Mouse (Mus musculus) brown adipose tissue, adult 24 weeks (tissue): Measurements from ENCODE around the gene Ahnak2. TPM values are rescaled to one million over a fixed set of nuclear protein-coding genes. Genes with fewer than 3 reads are reported as not detected.
A peak's percentile ranks its signal among the peaks of the same experiment; 100 is the strongest.

Experiments used
- H3K27ac ChIP-seq: fragments of 200-500 bp; replicated peaks from 2 replicates; pipeline ENCODE4 v1.5.1; 2012; ENCODE audit warnings: low read depth, mild to moderate bottlenecking, low read length
- H3K4me1 ChIP-seq: fragments of 200-500 bp; 2 replicates; pipeline ENCODE4 v1.6.1; 2012; ENCODE audit warnings: low read length, mixed read lengths; ENCODE audit not compliant: control insufficient read depth, insufficient read depth, insufficient read length
- H3K4me3 ChIP-seq: fragments of 200-500 bp; 2 replicates; pipeline ENCODE4 v1.5.1; 2012; ENCODE audit warnings: low read depth, mild to moderate bottlenecking, low read length, moderate library complexity; ENCODE audit not compliant: insufficient read depth
- polyA plus RNA-seq: library from polyadenylated mRNA; stranded (reverse); fragments of >200 nt; gene quantifications from 2 replicates; pipeline ENCODE4 v1.2.4, GENCODE M21; 2012; ENCODE audit not compliant: missing spikeins, insufficient read depth, insufficient read length

Ahnak2 gene
- polyA plus RNA-seq, 1 experiment, result 2.9 TPM

DNA sequence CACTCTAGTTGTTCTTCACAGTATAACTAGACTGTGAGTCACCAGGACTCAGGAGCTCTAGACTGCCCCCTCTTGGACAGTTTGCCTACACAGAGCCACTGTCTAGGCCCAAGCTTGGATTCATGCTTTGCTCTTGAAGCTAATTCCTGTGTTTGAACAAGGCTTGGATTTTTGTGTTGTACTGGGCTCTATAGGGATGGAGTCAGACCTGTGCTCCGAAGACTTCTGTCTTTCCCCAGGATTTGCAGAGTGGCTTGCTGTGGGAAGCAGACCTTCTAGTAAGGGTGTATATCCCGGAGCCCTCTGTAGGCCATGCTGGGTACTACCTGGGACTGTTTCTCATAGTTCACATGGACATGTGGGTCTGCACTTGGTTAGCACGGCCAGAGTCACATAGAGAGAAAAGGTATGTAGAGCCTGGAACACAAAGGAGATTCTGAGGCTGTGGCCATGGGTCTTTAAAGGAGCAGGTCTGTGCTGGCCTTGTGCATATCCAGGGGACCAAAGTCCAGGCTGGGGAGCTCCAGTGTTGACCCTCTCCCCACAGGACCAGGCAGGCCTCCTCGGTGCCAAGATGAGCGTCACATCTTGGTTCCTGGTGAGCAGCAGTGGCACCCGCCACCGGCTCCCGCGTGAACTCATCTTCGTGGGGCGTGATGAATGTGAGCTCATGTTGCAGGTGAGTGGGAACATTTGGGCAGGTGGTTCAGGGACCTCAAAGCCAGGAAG lies 78.2 kb downstream of the Ahnak2 start:
- H3K27ac ChIP-seq, result no peak overlapping the region
- H3K4me1 ChIP-seq, result peaks cover 4% of the 10 kb centered on the region; the same call in 1 of the 2 replicates
- no peak overlapping the region for H3K4me3 ChIP-seq

GRCm38 (mm10) chr12:112723445-112723844 lies 79.0 kb downstream of the Ahnak2 start:
- no peak overlapping the region for H3K27ac ChIP-seq
- H3K4me3 ChIP-seq, result no peak overlapping the region
- H3K4me1 ChIP-seq, result peaks cover 4% of the 10 kb centered on the region; the same call in 1 of the 2 replicates

- peak overlapping the region; percentile 68 for H3K4me3 ChIP-seq
- H3K27ac ChIP-seq, result no peak overlapping the region
- H3K4me1 ChIP-seq, result peaks cover 4% of the 10 kb centered on the region; the same call in 1 of the 2 replicates
Observed at GRCm38 (mm10) chr12:112723028-112723330, 79.5 kb downstream of the Ahnak2 start.

DNA sequence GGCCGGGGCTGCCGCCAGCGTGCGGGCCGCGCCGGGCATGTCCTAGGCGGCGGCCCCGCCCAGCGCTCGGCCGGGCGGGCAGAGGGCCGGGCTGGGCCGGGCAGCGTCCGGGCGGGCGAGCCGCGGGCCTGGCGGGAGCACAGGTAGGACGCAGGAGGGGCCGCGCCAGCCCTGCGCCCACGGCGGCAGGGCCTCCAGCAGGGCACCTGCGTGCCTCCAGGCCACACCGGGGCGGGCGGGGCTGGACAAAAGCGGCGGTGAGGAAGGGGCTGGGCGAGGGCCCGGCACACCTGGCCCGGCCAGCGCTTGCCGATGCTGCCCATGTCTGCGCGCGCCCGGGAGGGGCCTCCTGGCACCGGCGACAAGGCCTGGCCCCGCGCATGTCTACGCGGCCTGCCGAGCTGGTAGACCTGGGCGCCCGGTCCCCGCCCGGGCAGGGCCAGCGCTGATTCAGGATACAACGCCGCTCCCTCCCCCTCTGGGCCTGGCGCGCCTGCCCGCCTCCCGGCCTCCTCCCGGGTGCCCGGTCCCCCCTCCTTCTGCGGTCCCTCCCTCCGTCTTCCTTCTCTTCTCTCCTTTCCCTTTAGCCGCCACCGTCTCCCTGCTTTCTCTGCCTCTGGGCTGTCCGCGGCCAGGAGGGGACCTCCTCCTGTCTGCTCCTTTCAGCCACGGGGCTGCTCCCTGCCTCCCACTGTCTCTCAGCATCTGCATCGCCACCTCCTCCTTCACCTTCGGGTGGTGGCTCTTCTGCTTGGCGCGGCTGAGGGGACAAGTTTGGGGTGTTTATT lies 80.0 kb downstream of the Ahnak2 start:
- Histone ChIP-seq H3K4me1 (peaks cover 4% of the 10 kb centered on the region; the same call in 1 of the 2 replicates), H3K27ac (no peak overlapping the region)

More for the DNA sequence above, 80.0 kb downstream of the Ahnak2 start:
- peak overlapping the region; percentile 68 for H3K4me3 ChIP-seq

Other genes with a start within 250 kb of the Ahnak2 start
- 12.9 and 13.5 TPM in 2 replicates for gene Inf2, start 213.9 kb downstream of the Ahnak2 start, polyA plus RNA-seq
- 34.5 and 46.5 TPM in 2 replicates for gene Adssl1, start 182.6 kb downstream of the Ahnak2 start, polyA plus RNA-seq
- 36.7 and 42.7 TPM in 2 replicates for gene Siva1, start 158.0 kb downstream of the Ahnak2 start, polyA plus RNA-seq
- 31.5 and 38.8 TPM in 2 replicates for gene Akt1, start 127.8 kb downstream of the Ahnak2 start, polyA plus RNA-seq
- 0.58 and 0.75 TPM in 2 replicates for gene Zbtb42, start 123.8 kb downstream of the Ahnak2 start, polyA plus RNA-seq
- 1.6 and 1.8 TPM in 2 replicates for gene Cep170b, start 82.2 kb downstream of the Ahnak2 start, polyA plus RNA-seq
- 7.5 and 9.4 TPM in 2 replicates for gene Pld4, start 42.0 kb downstream of the Ahnak2 start, polyA plus RNA-seq
- gene Clba1, start 6.3 kb upstream of the Ahnak2 start, polyA plus RNA-seq, result 0.63 and 1.7 TPM in 2 replicates
- 3.1 and 5.5 TPM in 2 replicates for gene Cdca4, start 26.8 kb upstream of the Ahnak2 start, polyA plus RNA-seq
- not detected in 2 replicates for gene Gpr132, start 65.6 kb upstream of the Ahnak2 start, polyA plus RNA-seq
- gene Jag2, start 127.1 kb upstream of the Ahnak2 start, polyA plus RNA-seq, result 2.2 and 3.2 TPM in 2 replicates
- gene Nudt14, start 139.5 kb upstream of the Ahnak2 start, polyA plus RNA-seq, result 19.4 and 23.6 TPM in 2 replicates
- 10.1 and 10.9 TPM in 2 replicates for gene Btbd6, start 173.8 kb upstream of the Ahnak2 start, polyA plus RNA-seq
- 11.1 and 12.2 TPM in 2 replicates for gene Brf1, start 198.0 kb upstream of the Ahnak2 start, polyA plus RNA-seq
- 8.8 and 15.8 TPM in 2 replicates for gene Pacs2, start 211.9 kb upstream of the Ahnak2 start, polyA plus RNA-seq